Mouse (Mus musculus) midbrain, embryonic 12.5 days (tissue): ENCODE measurements around the gene Sirt5. TPM values are rescaled to one million over a fixed set of nuclear protein-coding genes. Genes with fewer than 3 reads are reported as not detected.
A peak's percentile ranks its signal among the peaks of the same experiment; 100 is the strongest.

Experiments
- ATAC-seq: fragments of 200-750 bp; cut with Nextera tagmentation; 2 replicates; pipeline ENCODE4 v1.8.0; 2017; ENCODE audit warnings: low read depth, moderate TSS enrichment, moderate library complexity; ENCODE audit not compliant: low FRiP score
- H3K27ac ChIP-seq: fragments of 300-500 bp; sonication (generic); replicated peaks from 2 replicates; pipeline ENCODE4 v1.5.1; 2016; ENCODE audit warnings: mild to moderate bottlenecking
- H3K27me3 ChIP-seq: fragments of 300-500 bp; sonication (generic); 2 replicates; pipeline ENCODE4 v1.6.1; 2016; ENCODE audit warnings: mild to moderate bottlenecking
- H3K36me3 ChIP-seq: fragments of 300-500 bp; sonication (generic); 2 replicates; pipeline ENCODE4 v1.6.1; 2016
- H3K4me1 ChIP-seq: fragments of 300-500 bp; sonication (generic); 2 replicates; pipeline ENCODE4 v1.6.1; 2016
- H3K4me2 ChIP-seq: fragments of 300-500 bp; sonication (generic); replicated peaks from 2 replicates; pipeline ENCODE4 v1.6.1; 2016; ENCODE audit warnings: mild to moderate bottlenecking, moderate library complexity
- H3K4me3 ChIP-seq: fragments of 300-500 bp; sonication (generic); 2 replicates; pipeline ENCODE4 v1.5.1; 2016; ENCODE audit warnings: mild to moderate bottlenecking
- H3K9ac ChIP-seq: fragments of 300-500 bp; sonication (generic); replicated peaks from 2 replicates; pipeline ENCODE4 v1.6.1; 2016; ENCODE audit warnings: mild to moderate bottlenecking, moderate library complexity
- H3K9me3 ChIP-seq: fragments of 300-500 bp; sonication (generic); 2 replicates; pipeline ENCODE4 v1.6.1; 2016; ENCODE audit warnings: mild to moderate bottlenecking
- WGBS: fragments of 180-500 bp; shearing (Covaris S2); methylation state at CpG from one replicate; pipeline ENCODE4 v1.1.7; 2016; 5-methylcytosine and 5-hydroxymethylcytosine counted together
- polyA plus RNA-seq: library from polyadenylated mRNA; unstranded; fragments of >200 nt; fragmentation: Nextera tagmentation; extraction: Ambion mirVana; gene quantifications from 2 replicates; pipeline ENCODE4 v1.2.1, GENCODE M21; 2016

Sirt5 gene
- polyA plus RNA-seq, 1 experiment from 2014 or later, result 34.1 TPM

GRCm38 (mm10) chr13:43385321-43385720 lies 20.0 kb downstream of the Sirt5 start:
- Histone ChIP-seq H3K4me2 (no peak overlapping the region), H3K36me3 (peaks cover 7% of the 10 kb centered on the region; the same call in 1 of the 2 replicates), H3K9me3 (no peaks in the 10 kb centered on the region; the same call in 1 of the 2 replicates), H3K27me3 (no peaks in the 10 kb centered on the region), H3K4me3 (no peak overlapping the region), H3K4me1 (no peaks in the 10 kb centered on the region), H3K27ac (no peak overlapping the region), H3K9ac (no peak overlapping the region)
- 95% methylated on average over 10 of the region's 10 CpGs for WGBS
- no peak for ATAC-seq

- peak; percentile 60 for ATAC-seq
- H3K9me3 ChIP-seq, result 0 out of 2 replicates have a peak, but pooled peaks cover 5% of the 10 kb centered on the region
- H3K9ac ChIP-seq, result no peak overlapping the region
- H3K27ac ChIP-seq, result no peak overlapping the region
- WGBS, result 77% methylated on average over 9 of the region's 17 CpGs
- peaks cover 45% of the 10 kb centered on the region for H3K36me3 ChIP-seq
- peak overlapping the region; percentile 69; the same call in 1 of the 2 replicates for H3K4me2 ChIP-seq
- H3K4me1 ChIP-seq, result peaks cover 10% of the 10 kb centered on the region
- peak overlapping the region; percentile 92 for H3K4me3 ChIP-seq
- H3K27me3 ChIP-seq, result no peaks in the 10 kb centered on the region
Observed at GRCm38 (mm10) chr13:43397700-43398296, 32.5 kb downstream of the Sirt5 start.

GRCm38 (mm10) chr13:43398297-43399080 lies 33.2 kb downstream of the Sirt5 start, which contains the start of gene Nol7:
Gene Nol7, plus strand, starts transcription at chr13:43398390.
- 2% methylated on average over 66 of the region's 72 CpGs for WGBS
- H3K27ac ChIP-seq, result peak within 1 kb of the TSS; percentile 97
- H3K4me3 ChIP-seq, result peak within 1 kb of the TSS; percentile 92
- H3K36me3 ChIP-seq, result peaks cover 48% of the 10 kb centered on the region
- 0 out of 2 replicates have a peak, but pooled peaks cover 5% of the 10 kb centered on the region for H3K9me3 ChIP-seq
- H3K27me3 ChIP-seq, result no peaks in the 10 kb centered on the region
- H3K4me1 ChIP-seq, result peaks cover 10% of the 10 kb centered on the region
- peak within 1 kb of the TSS; percentile 69 for H3K4me2 ChIP-seq
- ATAC-seq, result peak; percentile 93
- H3K9ac ChIP-seq, result peak within 1 kb of the TSS; percentile 86

GRCm38 (mm10) chr13:43399576-43399975 lies 34.3 kb downstream of the Sirt5 start:
- 91% methylated on average over 5 of the region's 5 CpGs for WGBS
- peaks cover 10% of the 10 kb centered on the region for H3K4me1 ChIP-seq
- no peak overlapping the region for H3K9ac ChIP-seq
- H3K36me3 ChIP-seq, result peaks cover 47% of the 10 kb centered on the region
- H3K27me3 ChIP-seq, result no peaks in the 10 kb centered on the region
- H3K27ac ChIP-seq, result no peak overlapping the region
- no peak for ATAC-seq
- H3K4me3 ChIP-seq, result peak overlapping the region; percentile 92; the same call in 1 of the 2 replicates
- peak overlapping the region; percentile 69 for H3K4me2 ChIP-seq
- H3K9me3 ChIP-seq, result no peaks in the 10 kb centered on the region

- H3K4me1 ChIP-seq, result no peaks in the 10 kb centered on the region
- no peak overlapping the region for H3K9ac ChIP-seq
- no peak overlapping the region for H3K4me2 ChIP-seq
- H3K9me3 ChIP-seq, result no peaks in the 10 kb centered on the region
- H3K27me3 ChIP-seq, result no peaks in the 10 kb centered on the region
- H3K4me3 ChIP-seq, result no peak overlapping the region
- 89% methylated on average over 7 of the region's 7 CpGs for WGBS
- H3K27ac ChIP-seq, result no peak overlapping the region
- peaks cover 52% of the 10 kb centered on the region for H3K36me3 ChIP-seq
- no peak for ATAC-seq
Observed at GRCm38 (mm10) chr13:43412311-43412710, 47.0 kb downstream of the Sirt5 start.

GRCm38 (mm10) chr13:43413611-43414010 lies 48.3 kb downstream of the Sirt5 start:
- Histone ChIP-seq H3K4me1 (no peaks in the 10 kb centered on the region), H3K9me3 (no peaks in the 10 kb centered on the region), H3K4me3 (no peak overlapping the region), H3K36me3 (peaks cover 51% of the 10 kb centered on the region), H3K4me2 (no peak overlapping the region), H3K9ac (no peak overlapping the region), H3K27ac (no peak overlapping the region), H3K27me3 (no peaks in the 10 kb centered on the region)
- no peak for ATAC-seq
- WGBS, result 92% methylated on average over 2 of the region's 2 CpGs

- no peaks in the 10 kb centered on the region for H3K9me3 ChIP-seq
- H3K4me1 ChIP-seq, result no peaks in the 10 kb centered on the region
- 97% methylated on average over 1 of the region's 1 CpGs for WGBS
- no peaks in the 10 kb centered on the region for H3K27me3 ChIP-seq
- no peak for ATAC-seq
- peaks cover 63% of the 10 kb centered on the region for H3K36me3 ChIP-seq
- H3K4me3 ChIP-seq, result no peak overlapping the region
- H3K4me2 ChIP-seq, result no peak overlapping the region
- H3K27ac ChIP-seq, result no peak overlapping the region
- H3K9ac ChIP-seq, result no peak overlapping the region
Observed at GRCm38 (mm10) chr13:43415249-43415648, 50.0 kb downstream of the Sirt5 start.

- H3K9me3 ChIP-seq, result no peaks in the 10 kb centered on the region
- no peak overlapping the region for H3K27ac ChIP-seq
- WGBS, result 98% methylated on average over 4 of the region's 4 CpGs
- no peak overlapping the region for H3K4me3 ChIP-seq
- H3K4me2 ChIP-seq, result no peak overlapping the region
- H3K9ac ChIP-seq, result no peak overlapping the region
- H3K36me3 ChIP-seq, result peaks cover 18% of the 10 kb centered on the region
- H3K4me1 ChIP-seq, result no peaks in the 10 kb centered on the region
- no peak for ATAC-seq
- H3K27me3 ChIP-seq, result no peaks in the 10 kb centered on the region
Observed at GRCm38 (mm10) chr13:43428436-43428835, 63.1 kb downstream of the Sirt5 start.

GRCm38 (mm10) chr13:43433395-43433794 lies 68.1 kb downstream of the Sirt5 start:
- WGBS, result 94% methylated on average over 2 of the region's 2 CpGs
- H3K27me3 ChIP-seq, result no peaks in the 10 kb centered on the region
- H3K4me3 ChIP-seq, result no peak overlapping the region
- no peak for ATAC-seq
- no peak overlapping the region for H3K9ac ChIP-seq
- H3K36me3 ChIP-seq, result peaks cover 5% of the 10 kb centered on the region
- H3K27ac ChIP-seq, result no peak overlapping the region
- H3K4me2 ChIP-seq, result no peak overlapping the region
- no peaks in the 10 kb centered on the region for H3K9me3 ChIP-seq
- H3K4me1 ChIP-seq, result no peaks in the 10 kb centered on the region

- ATAC-seq, result no peak
- Histone ChIP-seq H3K9ac (no peak overlapping the region), H3K4me1 (0 out of 2 replicates have a peak, but pooled peaks cover 2% of the 10 kb centered on the region), H3K9me3 (no peaks in the 10 kb centered on the region), H3K4me3 (no peak overlapping the region), H3K4me2 (no peak overlapping the region), H3K27ac (no peak overlapping the region), H3K36me3 (no peaks in the 10 kb centered on the region), H3K27me3 (no peaks in the 10 kb centered on the region)
- 94% methylated on average over 1 of the region's 1 CpGs for WGBS
Observed at GRCm38 (mm10) chr13:43440376-43440775, 75.1 kb downstream of the Sirt5 start.

GRCm38 (mm10) chr13:43442551-43442950 lies 77.3 kb downstream of the Sirt5 start:
- H3K27ac ChIP-seq, result no peak overlapping the region
- 0 out of 2 replicates have a peak, but pooled peaks cover 6% of the 10 kb centered on the region for H3K4me1 ChIP-seq
- H3K4me3 ChIP-seq, result no peak overlapping the region
- ATAC-seq, result no peak
- H3K27me3 ChIP-seq, result no peaks in the 10 kb centered on the region
- WGBS, result 92% methylated on average over 1 of the region's 1 CpGs
- no peak overlapping the region for H3K9ac ChIP-seq
- no peak overlapping the region for H3K4me2 ChIP-seq
- no peaks in the 10 kb centered on the region for H3K9me3 ChIP-seq
- no peaks in the 10 kb centered on the region for H3K36me3 ChIP-seq

GRCm38 (mm10) chr13:43443706-43444105 lies 78.4 kb downstream of the Sirt5 start:
- no peak overlapping the region for H3K4me2 ChIP-seq
- no peak overlapping the region for H3K4me3 ChIP-seq
- no peaks in the 10 kb centered on the region for H3K9me3 ChIP-seq
- ATAC-seq, result no peak
- H3K36me3 ChIP-seq, result no peaks in the 10 kb centered on the region
- H3K27me3 ChIP-seq, result no peaks in the 10 kb centered on the region
- H3K4me1 ChIP-seq, result 0 out of 2 replicates have a peak, but pooled peaks cover 6% of the 10 kb centered on the region
- 91% methylated on average over 4 of the region's 4 CpGs for WGBS
- no peak overlapping the region for H3K9ac ChIP-seq
- H3K27ac ChIP-seq, result no peak overlapping the region
